Mouse (Mus musculus) bone marrow, adult 2 months (tissue): Measurements from ENCODE around the gene Pax2.

ENCODE experiments used
- CTCF ChIP-seq: fragments of 200-500 bp; IDR thresholded peaks from 2 replicates; pipeline ENCODE4 v1.5.1; 2011; ENCODE audit warnings: low read length, control low read depth; ENCODE audit not compliant: control insufficient read depth, insufficient read depth
- POLR2A ChIP-seq: fragments of 200-500 bp; IDR thresholded peaks from 2 replicates; pipeline ENCODE4 v1.6.1; 2011; ENCODE audit warnings: low read depth, mild to moderate bottlenecking, control low read depth, low read length, borderline replicate concordance; ENCODE audit not compliant: control insufficient read depth

- TF ChIP-seq POLR2A (no peak), CTCF (no peak)
Observed at GRCm38 (mm10) chr19:44884331-44884730, 128.5 kb downstream of the Pax2 start.
